Mouse (Mus musculus): ENCODE measurements around the gene Baiap2. TPM values are rescaled to one million over a fixed set of nuclear protein-coding genes. Genes with fewer than 3 reads are reported as not detected.

Gene Baiap2
- polyA plus RNA-seq, 1 experiment from 2014 or later: 21.3 TPM

- ATAC-seq (no peak), DNase-seq (no peak)
- TF ChIP-seq EP300 (IDR thresholded peaks at IDR 0.05; ENCODE audit: low read depth): no peak
- TF ChIP-seq CTCF (IDR thresholded peaks at IDR 0.05; ENCODE audit: low read depth): no peak
- peaks cover 26% of the 10 kb centered on the region for H3K4me1 ChIP-seq (ENCODE audit: insufficient read depth)
- no peak overlapping the region for H3K9ac ChIP-seq (replicated peaks)
- no peaks in the 10 kb centered on the region for H3K27me3 ChIP-seq (ENCODE audit: insufficient read depth, low read length)
- no peak overlapping the region for H3K4me2 ChIP-seq (ENCODE audit: low read depth, low read length)
- WGBS (ENCODE audit: insufficient replicate concordance): 63% methylated on average over 10 of the region's 10 CpGs
- H3K36me3 ChIP-seq (replicated peaks; ENCODE audit: insufficient read depth, low read length): peaks cover 12% of the 10 kb centered on the region
- no peaks in the 10 kb centered on the region for H3K9me3 ChIP-seq (ENCODE audit: low read length)
- no peak overlapping the region for H3K27ac ChIP-seq (ENCODE audit: low read depth)
- H3K4me3 ChIP-seq (ENCODE audit: low read depth, low read length): no peak overlapping the region
Measured at GRCm38 (mm10) chr11:119989115-119989564, 46.6 kb downstream of the Baiap2 start.

GRCm38 (mm10) chr11:119990658-119991337 lies 48.2 kb downstream of the Baiap2 start:
- TF ChIP-seq EP300 (IDR thresholded peaks at IDR 0.05; ENCODE audit: low read depth) (no peak), CTCF (IDR thresholded peaks at IDR 0.05; ENCODE audit: low read depth) (no peak)
- H3K9me3 ChIP-seq (ENCODE audit: low read length): no peaks in the 10 kb centered on the region
- H3K4me1 ChIP-seq (ENCODE audit: insufficient read depth): peaks cover 17% of the 10 kb centered on the region
- H3K27me3 ChIP-seq (ENCODE audit: insufficient read depth, low read length): no peaks in the 10 kb centered on the region
- H3K4me2 ChIP-seq (ENCODE audit: low read depth, low read length): peak overlapping the region; percentile 9; the same call in 1 of the 2 replicates
- peaks cover 20% of the 10 kb centered on the region for H3K36me3 ChIP-seq (replicated peaks; ENCODE audit: insufficient read depth, low read length)
- H3K9ac ChIP-seq (replicated peaks): no peak overlapping the region
- ATAC-seq (no peak; the same call in none of the 2 replicates), DNase-seq (no peak)
- no peak overlapping the region for H3K4me3 ChIP-seq (ENCODE audit: low read depth, low read length)
- H3K27ac ChIP-seq (ENCODE audit: low read depth): no peak overlapping the region
- WGBS (ENCODE audit: insufficient replicate concordance): 54% methylated on average over 10 of the region's 10 CpGs

GRCm38 (mm10) chr11:119991338-119991678 lies 48.7 kb downstream of the Baiap2 start:
- H3K4me1 ChIP-seq (ENCODE audit: insufficient read depth): peaks cover 12% of the 10 kb centered on the region
- peak overlapping the region; percentile 9; the same call in 1 of the 2 replicates for H3K4me2 ChIP-seq (ENCODE audit: low read depth, low read length)
- DNase-seq: peak; percentile 89
- no peak overlapping the region for H3K9ac ChIP-seq (replicated peaks)
- H3K27me3 ChIP-seq (ENCODE audit: insufficient read depth, low read length): no peaks in the 10 kb centered on the region
- peaks cover 24% of the 10 kb centered on the region for H3K36me3 ChIP-seq (replicated peaks; ENCODE audit: insufficient read depth, low read length)
- ATAC-seq: peak; percentile 59
- 13% methylated on average over 10 of the region's 10 CpGs for WGBS (ENCODE audit: insufficient replicate concordance)
- TF ChIP-seq CTCF (IDR thresholded peaks at IDR 0.05; ENCODE audit: low read depth) (peak; percentile 97), EP300 (IDR thresholded peaks at IDR 0.05; ENCODE audit: low read depth) (no peak)
- H3K27ac ChIP-seq (ENCODE audit: low read depth): no peak overlapping the region
- H3K9me3 ChIP-seq (ENCODE audit: low read length): no peaks in the 10 kb centered on the region
- H3K4me3 ChIP-seq (ENCODE audit: low read depth, low read length): no peak overlapping the region

- WGBS (ENCODE audit: insufficient replicate concordance): 86% methylated on average over 16 of the region's 16 CpGs
- no peak for DNase-seq
- TF ChIP-seq EP300 (IDR thresholded peaks at IDR 0.05; ENCODE audit: low read depth) (no peak), CTCF (IDR thresholded peaks at IDR 0.05; ENCODE audit: low read depth) (no peak)
Measured at GRCm38 (mm10) chr11:119997351-119997750, 54.8 kb downstream of the Baiap2 start.

GRCm38 (mm10) chr11:120002041-120002440 lies 59.5 kb downstream of the Baiap2 start:
- Histone ChIP-seq H3K4me3 (ENCODE audit: low read depth, low read length) (no peak overlapping the region), H3K36me3 (replicated peaks; ENCODE audit: insufficient read depth, low read length) (peaks cover 34% of the 10 kb centered on the region), H3K27ac (ENCODE audit: low read depth) (no peak overlapping the region), H3K4me1 (ENCODE audit: insufficient read depth) (no peaks in the 10 kb centered on the region), H3K27me3 (ENCODE audit: insufficient read depth, low read length) (no peaks in the 10 kb centered on the region), H3K4me2 (ENCODE audit: low read depth, low read length) (no peak overlapping the region), H3K9ac (replicated peaks) (no peak overlapping the region), H3K9me3 (ENCODE audit: low read length) (no peaks in the 10 kb centered on the region)
- ATAC-seq: no peak
- TF ChIP-seq EP300 (IDR thresholded peaks at IDR 0.05; ENCODE audit: low read depth) (no peak), CTCF (IDR thresholded peaks at IDR 0.05; ENCODE audit: low read depth) (no peak)
- no peak for DNase-seq
- 70% methylated on average over 5 of the region's 5 CpGs for WGBS (ENCODE audit: insufficient replicate concordance)

More at GRCm38 (mm10) chr11:119997351-119997750, 54.8 kb downstream of the Baiap2 start:
- no peak overlapping the region for H3K9ac ChIP-seq (replicated peaks)
- H3K4me3 ChIP-seq (ENCODE audit: low read depth, low read length): no peak overlapping the region
- no peaks in the 10 kb centered on the region for H3K4me1 ChIP-seq (ENCODE audit: insufficient read depth)
- H3K27ac ChIP-seq (ENCODE audit: low read depth): no peak overlapping the region
- H3K9me3 ChIP-seq (ENCODE audit: low read length): no peaks in the 10 kb centered on the region
- no peak for ATAC-seq
- H3K4me2 ChIP-seq (ENCODE audit: low read depth, low read length): no peak overlapping the region
- no peaks in the 10 kb centered on the region for H3K27me3 ChIP-seq (ENCODE audit: insufficient read depth, low read length)
- peaks cover 54% of the 10 kb centered on the region for H3K36me3 ChIP-seq (replicated peaks; ENCODE audit: insufficient read depth, low read length)

- H3K9me3 ChIP-seq (ENCODE audit: low read length): no peaks in the 10 kb centered on the region
Measured at GRCm38 (mm10) chr11:120002634-120003220, 60.2 kb downstream of the Baiap2 start.

More at GRCm38 (mm10) chr11:120002634-120003220, 60.2 kb downstream of the Baiap2 start:
- Histone ChIP-seq H3K27me3 (ENCODE audit: insufficient read depth, low read length) (no peaks in the 10 kb centered on the region), H3K27ac (ENCODE audit: low read depth) (no peak overlapping the region), H3K4me1 (ENCODE audit: insufficient read depth) (peaks cover 3% of the 10 kb centered on the region; the same call in 1 of the 2 replicates), H3K36me3 (replicated peaks; ENCODE audit: insufficient read depth, low read length) (peaks cover 31% of the 10 kb centered on the region), H3K4me3 (ENCODE audit: low read depth, low read length) (no peak overlapping the region), H3K9ac (replicated peaks) (no peak overlapping the region), H3K4me2 (ENCODE audit: low read depth, low read length) (no peak overlapping the region)
- ATAC-seq (no peak), DNase-seq (no peak)
- 84% methylated on average over 7 of the region's 7 CpGs for WGBS (ENCODE audit: insufficient replicate concordance)
- TF ChIP-seq EP300 (IDR thresholded peaks at IDR 0.05; ENCODE audit: low read depth) (no peak), CTCF (IDR thresholded peaks at IDR 0.05; ENCODE audit: low read depth) (no peak)

All from liver, postnatal 0 days (tissue).